ENCODE assay signal across 8 mouse cellular contexts in the genomic region with DNA sequence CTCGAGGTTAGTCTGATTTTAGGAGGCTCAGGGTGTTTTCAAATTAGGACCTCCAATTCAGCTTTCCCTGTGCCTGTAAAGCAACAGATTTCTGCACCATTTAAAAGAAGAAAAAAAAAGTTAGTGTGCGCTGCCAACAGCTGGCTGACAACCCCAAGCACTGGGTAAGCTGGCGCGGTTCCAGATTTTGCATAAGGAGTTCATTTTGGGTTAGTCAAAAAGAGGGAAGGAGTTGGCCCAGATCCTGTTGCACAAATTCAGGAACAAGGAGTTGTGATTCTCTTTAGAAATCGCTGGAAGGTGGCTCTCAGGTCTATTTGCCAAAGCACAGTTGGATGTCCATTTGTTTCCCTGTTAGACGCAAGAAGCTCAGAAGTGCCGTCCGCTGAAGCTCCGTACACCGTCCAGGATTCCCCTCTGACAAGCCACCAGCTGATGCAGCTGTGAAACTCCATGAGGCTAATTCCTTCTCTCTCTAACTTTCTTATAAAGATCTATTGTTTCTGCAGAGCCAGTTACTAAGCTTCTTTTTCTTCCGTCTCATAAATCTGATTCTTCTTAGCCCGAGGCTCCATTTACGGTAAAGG.
A peak's percentile ranks its signal among the peaks of the same experiment; 100 is the strongest.
DNase-seq lines count a peak whose midpoint lies in the region; ATAC-seq and TF ChIP-seq lines count a peak whose summit lies in the region.

No protein-coding gene starts in this region.

- DNase-seq in urinary bladder, postnatal 14 days (ENCODE audit: low spot score) = peak; percentile 65
- no peak for DNase-seq in urinary bladder, postnatal 10 days (ENCODE audit: low spot score)
- peak; percentile 23 for DNase-seq in cerebellum, adult 9-11 months
- DNase-seq in gastrocnemius, adult 2 months = peak; percentile 77
- peak; percentile 70 to 83 for DNase-seq in layer of hippocampus, postnatal 10 days (ENCODE audit: low spot score in 2 of 2)
- peak; percentile 84 for DNase-seq in lung, postnatal 25 days (ENCODE audit: low spot score)
- DNase-seq in spleen, postnatal 36 days (ENCODE audit: low spot score in 2 of 2) = no peak

- intact Hi-C loops in gastrocnemius, adult 2 months (cut with DNase I) = no loop called here

- no peak for TF ChIP-seq CTCF in gastrocnemius, adult 2 months (IDR thresholded peaks at IDR 0.05)

- ATAC-seq in erythroblast, adult 5-6 weeks (replicated peaks; ENCODE audit: low FRiP score, poor library complexity, severe bottlenecking) = no peak

- peak overlapping the region; percentile 62 for H3K27ac ChIP-seq in gastrocnemius, adult 2 months

- peak overlapping the region; percentile 36 for H3K4me3 ChIP-seq in gastrocnemius, adult 2 months

Comparison
In these comparisons a context has a peak if more than half of its experiments do, and no peak if none do; other contexts are left out.
1. DNase-seq: peak in urinary bladder, postnatal 14 days (single experiment), cerebellum, adult 9-11 months (single experiment), gastrocnemius, adult 2 months (single experiment), layer of hippocampus, postnatal 10 days (2 of 2) and lung, postnatal 25 days (single experiment); none in urinary bladder, postnatal 10 days (single experiment) and spleen, postnatal 36 days (0 of 2).